Mouse (Mus musculus): ENCODE measurements around the gene Ciita.

Ciita gene

DNA sequence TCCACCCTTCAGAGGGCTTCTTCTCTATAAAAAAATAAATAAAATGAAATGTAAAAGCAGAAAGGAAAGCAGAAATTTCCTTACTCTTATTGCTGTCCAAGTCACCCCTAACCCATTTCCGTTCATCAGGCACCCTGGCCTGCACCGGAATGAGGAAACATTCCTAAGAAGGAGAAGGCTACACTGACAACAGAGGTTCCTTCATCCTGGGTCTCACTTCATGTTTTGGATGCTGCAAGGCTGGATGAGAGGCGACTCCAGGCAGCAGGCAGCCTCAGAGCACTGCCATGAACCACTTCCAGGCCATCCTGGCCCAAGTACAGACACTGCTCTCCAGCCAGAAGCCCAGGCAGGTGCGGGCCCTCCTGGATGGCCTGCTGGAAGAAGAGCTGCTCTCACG is at the start of gene Ciita:
Ciita (plus strand) TSS at position 203 of the 400 bp plus-strand sequence.
- DNase-seq = no peak

GRCm38 (mm10) chr16:10431911-10432310 is 47.9 kb upstream of the Ciita start:
- DNase-seq = no peak

GRCm38 (mm10) chr16:10432387-10432786 is 47.5 kb upstream of the Ciita start:
- DNase-seq = no peak

DNA sequence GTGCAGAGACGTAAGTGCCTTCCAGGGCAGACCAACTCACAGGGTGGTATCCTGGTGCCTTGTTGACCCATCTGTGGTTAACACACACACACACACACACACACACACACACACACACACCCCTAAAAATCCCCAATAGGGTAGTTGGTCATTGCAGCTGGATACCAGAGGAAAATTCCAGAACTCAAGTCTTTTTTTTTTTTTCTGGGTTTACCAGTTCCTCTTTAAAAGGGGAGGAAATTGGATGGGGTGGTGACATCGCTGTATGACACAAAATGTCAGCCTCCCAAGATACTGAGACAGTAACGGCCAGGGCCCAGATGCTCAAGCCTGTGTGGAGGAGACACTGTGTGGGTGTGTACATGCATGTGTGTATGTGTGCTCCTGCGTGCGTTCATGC is 46.5 kb upstream of the Ciita start:
- no peak for DNase-seq

- no peak for DNase-seq
These were observed 43.7 kb upstream of the Ciita start for GRCm38 (mm10) chr16:10436166-10436565.

DNA sequence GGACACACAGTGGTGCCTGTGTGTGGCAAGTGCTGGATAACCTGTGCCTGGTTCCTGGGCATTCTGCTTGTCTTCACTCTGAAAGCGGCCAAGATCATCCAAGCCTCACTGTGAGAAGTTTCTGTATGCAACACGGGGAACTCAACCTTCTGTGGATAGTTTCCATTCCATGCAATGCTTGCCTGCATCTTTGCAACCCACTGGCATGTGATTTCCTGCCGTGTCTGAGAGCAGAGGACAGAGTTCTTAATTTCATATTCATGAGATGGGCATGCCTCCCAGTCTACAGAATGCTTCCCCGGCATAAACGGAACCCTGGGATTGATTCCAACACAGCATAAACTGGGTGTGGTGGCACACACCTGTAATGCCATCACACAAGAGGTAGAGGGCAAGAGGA is 41.8 kb upstream of the Ciita start:
- no peak for DNase-seq

DNA sequence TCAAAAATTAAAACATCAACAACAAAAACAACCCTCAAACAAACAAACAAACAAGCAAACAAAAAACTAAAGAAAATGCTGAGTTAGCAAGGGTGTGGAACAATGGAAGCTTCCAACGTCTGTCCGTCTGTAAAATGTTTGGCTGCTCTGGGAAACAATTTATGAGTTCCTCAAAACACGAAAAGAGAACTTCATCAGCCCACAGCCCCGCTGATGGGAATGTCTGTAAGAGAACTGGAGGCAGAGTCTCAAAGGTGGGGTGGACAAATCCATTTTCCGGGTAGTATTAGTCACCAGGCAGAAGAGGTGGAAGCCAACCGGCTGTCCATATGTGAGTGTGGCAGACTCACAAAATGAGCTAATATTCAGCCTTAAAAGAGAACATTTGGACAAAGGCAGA is 38.5 kb upstream of the Ciita start:
- no peak for DNase-seq

DNA sequence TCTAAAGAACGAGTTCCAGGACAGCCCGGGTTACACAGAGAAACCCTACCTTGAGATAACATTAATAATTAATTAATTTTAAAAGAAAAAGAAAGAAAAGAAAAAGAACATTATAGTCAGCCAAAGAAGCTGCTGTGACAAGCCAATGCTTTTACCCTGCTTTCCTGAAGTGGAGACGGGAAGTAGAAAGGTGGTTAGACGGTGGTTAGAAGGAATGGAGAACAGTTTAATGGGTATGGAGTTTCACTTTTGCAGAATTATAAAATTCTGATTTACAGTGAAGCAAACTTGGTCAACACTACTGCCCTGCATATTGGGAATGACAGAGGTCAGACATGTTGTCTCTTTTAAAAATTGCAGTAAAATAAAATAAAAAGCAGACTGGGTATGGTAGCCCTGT is 38.1 kb upstream of the Ciita start:
- DNase-seq = no peak

DNA sequence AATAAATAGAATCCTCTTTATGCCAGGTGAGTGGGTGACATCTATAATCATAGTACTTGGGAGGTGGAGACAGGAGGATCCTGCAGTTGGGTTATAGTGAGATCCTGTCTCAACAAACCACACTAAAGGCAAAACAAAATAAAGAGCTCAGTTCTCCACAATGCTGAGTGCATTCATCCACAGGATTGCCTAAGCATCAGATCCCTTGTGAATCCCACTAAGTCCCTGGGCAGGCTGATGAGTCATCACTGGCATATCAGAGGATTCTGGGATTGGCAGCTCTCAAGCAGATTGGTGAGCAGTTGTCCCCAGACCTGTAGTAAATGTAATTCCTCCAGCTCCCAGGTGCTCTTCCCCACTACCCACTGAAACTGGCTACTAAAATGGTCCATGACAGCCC is 36.1 kb upstream of the Ciita start:
- DNase-seq = no peak

- peak; percentile 48 for DNase-seq
These were observed 33.1 kb upstream of the Ciita start for GRCm38 (mm10) chr16:10446573-10447263.

GRCm38 (mm10) chr16:10447264-10447594 is 32.6 kb upstream of the Ciita start, which contains the start of gene Tvp23a:
TSS of gene Tvp23a (minus strand) at chr16:10447362.
- peak; percentile 90 for DNase-seq

DNA sequence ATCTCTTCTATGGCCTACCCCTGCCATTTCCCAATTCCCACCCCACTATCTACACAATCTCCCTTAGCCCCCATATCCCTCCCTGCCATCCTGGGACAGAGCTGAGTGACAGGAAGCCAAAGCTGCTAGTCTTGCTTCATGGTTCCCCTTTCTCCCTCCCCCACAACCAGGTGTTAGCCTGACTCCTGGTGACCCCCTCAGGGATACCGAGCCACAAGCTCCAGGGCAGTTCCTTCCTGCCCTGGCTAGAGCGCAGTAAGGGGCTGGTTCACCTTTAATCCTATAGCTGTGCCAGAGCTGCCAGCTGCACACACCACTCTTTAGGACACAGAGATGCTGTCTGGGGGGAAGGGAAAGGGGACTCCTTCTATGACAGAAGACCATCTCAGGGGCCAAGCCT is 32.1 kb upstream of the Ciita start:
- DNase-seq = peak; percentile 6

- DNase-seq = no peak
These were observed 30.9 kb upstream of the Ciita start for GRCm38 (mm10) chr16:10448931-10449330.

DNA sequence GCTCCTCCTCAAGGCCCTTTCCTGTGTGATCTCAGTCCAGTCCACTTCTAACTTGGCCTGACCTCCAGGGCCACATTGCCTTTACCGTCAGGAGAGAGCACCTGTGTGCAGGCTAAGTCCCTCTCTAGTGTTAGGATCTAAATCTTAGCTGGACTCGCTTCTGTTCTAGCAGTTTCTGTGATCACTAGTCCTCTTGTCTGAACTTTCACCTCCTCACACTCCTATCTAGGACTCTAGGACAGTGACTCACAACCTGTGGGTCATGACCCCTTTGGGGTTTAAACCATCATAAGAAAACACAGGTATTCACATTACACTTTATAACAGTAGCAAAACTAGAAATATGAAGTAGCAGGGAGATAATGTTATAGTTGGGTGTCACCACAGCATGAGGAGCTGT is 28.0 kb upstream of the Ciita start:
- no peak for DNase-seq

- DNase-seq = peak; percentile 39
These were observed 27.4 kb upstream of the Ciita start for GRCm38 (mm10) chr16:10452445-10452896.

DNA sequence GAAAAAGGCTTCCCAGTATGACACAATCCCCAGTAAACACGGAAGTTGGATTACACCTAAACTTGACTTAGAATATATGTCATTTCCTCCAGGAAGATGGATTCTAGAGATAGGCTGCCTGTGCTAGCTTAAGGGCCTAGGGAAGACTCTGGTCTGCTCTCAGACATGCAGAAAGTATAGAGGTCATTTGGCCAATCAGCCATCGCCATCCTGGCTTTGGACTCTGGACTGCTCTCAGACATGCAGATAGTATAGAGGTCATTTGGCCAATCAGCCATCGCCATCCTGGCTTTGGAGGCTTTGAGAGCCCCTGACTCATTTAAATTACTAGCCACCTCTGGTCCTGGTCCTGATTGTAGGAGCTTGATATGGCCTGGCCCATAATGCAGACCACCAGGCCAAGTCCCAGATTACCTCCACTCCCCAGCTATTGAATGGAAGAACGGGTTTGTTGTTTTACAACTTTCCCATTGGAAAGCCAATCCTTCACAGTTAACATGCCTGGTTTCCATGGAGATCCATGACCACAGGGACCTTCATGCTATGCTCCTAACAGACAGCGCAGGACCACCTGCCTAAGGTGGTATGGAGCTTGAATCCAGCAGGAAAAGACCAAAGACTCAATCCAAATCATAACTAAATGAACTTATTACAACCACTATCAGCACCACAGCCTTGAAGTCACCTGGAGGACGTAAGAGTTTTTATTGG is 25.8 kb upstream of the Ciita start:
- DNase-seq = no peak

GRCm38 (mm10) chr16:10454583-10454974 is 25.3 kb upstream of the Ciita start:
- no peak for DNase-seq

DNA sequence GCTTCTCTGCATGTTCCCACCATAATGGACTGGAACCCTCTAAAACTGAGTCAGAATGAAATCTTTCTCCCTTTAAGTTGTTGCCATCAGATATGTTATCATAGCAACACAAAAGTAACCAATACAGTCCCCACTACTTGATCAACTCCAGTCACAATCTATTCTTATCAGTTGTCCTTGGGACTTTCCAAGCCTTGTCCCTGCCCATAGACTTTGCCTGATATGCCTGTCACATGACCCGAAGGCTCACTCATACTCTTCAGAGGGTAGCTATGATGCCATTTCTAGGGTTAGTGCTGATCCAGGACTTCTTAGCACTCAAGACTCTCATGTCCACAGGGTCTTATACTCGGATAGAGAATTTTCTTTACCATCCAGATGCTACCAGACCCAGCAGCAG is 19.7 kb upstream of the Ciita start:
- DNase-seq = no peak

GRCm38 (mm10) chr16:10461178-10461577 is 18.7 kb upstream of the Ciita start:
- DNase-seq = no peak

DNA sequence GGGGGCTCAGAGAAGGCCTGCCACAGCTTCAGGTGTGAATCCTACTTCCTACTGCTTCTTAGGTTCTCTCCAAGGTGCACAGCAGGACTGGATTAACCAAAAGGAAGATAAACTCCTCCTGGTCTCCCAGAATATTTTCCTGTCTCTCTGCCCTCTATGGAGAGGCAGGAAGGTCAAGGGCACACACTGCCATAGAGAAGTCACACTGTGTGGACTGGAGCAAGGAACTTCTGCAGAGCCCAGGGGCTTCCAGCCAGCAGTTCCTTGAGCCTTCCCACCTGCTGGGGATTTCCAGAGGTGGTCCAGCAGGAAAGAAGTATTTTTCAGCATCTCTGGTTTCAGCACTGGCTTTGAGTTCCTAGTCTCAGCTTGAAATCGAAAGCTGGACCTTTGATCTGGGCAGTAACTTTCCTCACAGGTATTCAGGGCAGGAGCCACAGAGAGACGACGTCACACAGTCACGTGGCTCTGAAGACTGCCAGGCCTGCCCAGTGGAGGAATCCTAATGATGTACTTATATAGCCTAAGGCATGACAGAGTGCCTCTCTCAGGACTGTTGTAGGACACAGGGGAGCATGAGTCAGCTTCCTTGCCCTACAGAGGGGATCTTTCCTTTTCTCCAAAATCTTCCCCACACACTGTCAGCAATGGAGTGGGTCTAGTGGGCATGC is 14.7 kb upstream of the Ciita start:
- DNase-seq = no peak

DNA sequence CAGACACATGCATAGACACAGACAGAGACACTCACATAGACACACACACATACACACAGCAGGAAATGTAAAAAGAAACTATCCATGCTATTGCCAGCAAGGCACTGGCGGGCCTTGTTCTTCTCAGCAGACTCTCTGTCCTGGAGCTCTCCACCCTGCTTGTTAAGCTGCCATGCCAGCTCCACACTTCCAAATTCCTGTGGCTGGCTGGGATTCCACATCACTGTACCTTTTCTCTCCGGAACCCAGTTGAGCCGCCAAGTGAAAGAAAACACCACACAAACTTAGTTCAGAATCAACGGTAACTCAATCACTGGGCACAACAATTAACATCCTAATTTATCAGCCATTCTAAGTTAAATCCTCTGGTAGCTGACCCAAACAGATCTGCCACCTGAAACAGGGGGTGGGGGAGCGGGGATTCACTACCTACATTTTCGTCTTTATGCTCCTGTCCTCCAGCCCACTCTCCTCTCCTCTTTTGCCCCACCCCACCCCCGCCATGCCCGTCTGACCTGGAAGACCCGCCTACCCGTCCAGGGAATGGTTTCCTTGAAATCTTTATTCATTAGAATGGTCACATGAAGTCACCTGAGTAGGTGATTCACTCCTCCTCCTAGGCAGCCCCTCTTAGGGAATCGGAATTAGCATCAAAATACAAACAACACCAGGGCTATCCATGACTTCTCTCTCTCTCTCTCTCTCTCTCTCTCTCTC is 12.3 kb upstream of the Ciita start:
- no peak for DNase-seq

- peak; percentile 5 for DNase-seq
These were observed 11.7 kb upstream of the Ciita start for GRCm38 (mm10) chr16:10468201-10468600.

- DNase-seq = no peak
These were observed 7.9 kb upstream of the Ciita start for GRCm38 (mm10) chr16:10471950-10472349.

All from retina, postnatal 1 day (tissue).